Mouse (Mus musculus) embryonic facial prominence, embryonic 14.5 days (tissue): ENCODE measurements at regions not wholly inside any gene's neighbourhood (a gene's known extent, or its start where the extent isn't known, plus 50 kb on each side); places are given as distances from the start of the nearest gene placed in this dataset.
"Not testable (repeated sequence)": the region's sequence is repeated elsewhere in the genome, so short reads cannot be mapped to it uniquely, and the experiment has no call there.

Source experiments
- ATAC-seq: fragments of 200-750 bp; cut with Nextera tagmentation; 2 replicates; pipeline ENCODE4 v1.8.0; 2017; ENCODE audit warnings: low read depth, moderate number of reproducible peaks, moderate TSS enrichment
- DNase-seq: peaks from one replicate; pipeline ENCODE4 v3.0.0-alpha.2; 2015; ENCODE audit warnings: low spot score
- H3K27ac ChIP-seq: fragments of 300-500 bp; sonication (generic); replicated peaks from 2 replicates; pipeline ENCODE4 v1.5.1; 2014; ENCODE audit warnings: low read depth, mild to moderate bottlenecking, low read length, moderate library complexity
- H3K27me3 ChIP-seq: fragments of 300-500 bp; sonication (generic); replicated peaks from 2 replicates; pipeline ENCODE4 v1.6.1; 2014; ENCODE audit warnings: low read length; ENCODE audit not compliant: control insufficient read depth, insufficient read depth
- H3K36me3 ChIP-seq: fragments of 300-500 bp; sonication (generic); 2 replicates; pipeline ENCODE4 v1.6.1; 2014; ENCODE audit warnings: low read length, mixed read lengths; ENCODE audit not compliant: control insufficient read depth, insufficient read depth
- H3K4me1 ChIP-seq: fragments of 300-500 bp; sonication (generic); 2 replicates; pipeline ENCODE4 v1.6.1; 2014; ENCODE audit warnings: antibody characterized with exemption, low read length; ENCODE audit not compliant: control insufficient read depth, insufficient read depth
- H3K4me2 ChIP-seq: fragments of 300-500 bp; sonication (generic); 2 replicates; pipeline ENCODE4 v1.6.1; 2014; ENCODE audit warnings: low read depth, mild to moderate bottlenecking, low read length, moderate library complexity, mixed read lengths
- H3K4me3 ChIP-seq: fragments of 300-500 bp; sonication (generic); 2 replicates; pipeline ENCODE4 v1.5.1; 2014; ENCODE audit warnings: low read depth, mild to moderate bottlenecking, low read length
- H3K9ac ChIP-seq: fragments of 300-500 bp; sonication (generic); 2 replicates; pipeline ENCODE4 v1.6.1; 2014; ENCODE audit warnings: low read depth, mild to moderate bottlenecking, low read length, moderate library complexity, mixed read lengths
- H3K9me3 ChIP-seq: fragments of 300-500 bp; sonication (generic); 2 replicates; pipeline ENCODE4 v1.6.1; 2016; ENCODE audit warnings: low read length; ENCODE audit not compliant: control insufficient read depth
- WGBS: fragments of 180-500 bp; shearing (Covaris S2); extraction: QIAGEN DNeasy Blood & Tissue Kit; methylation state at CpG from one replicate; pipeline ENCODE4 v1.1.7; 2014; 5-methylcytosine and 5-hydroxymethylcytosine counted together

GRCm38 (mm10) chr10:119123517-119123916 is 116.3 kb downstream of the Cand1 start:
- no peak overlapping the region for H3K27ac ChIP-seq
- H3K36me3 ChIP-seq: no peaks in the 10 kb centered on the region
- no peaks in the 10 kb centered on the region for H3K27me3 ChIP-seq
- no peak overlapping the region for H3K9ac ChIP-seq
- no peak for DNase-seq
- no peak overlapping the region for H3K4me2 ChIP-seq
- 77% methylated on average over 5 of the region's 5 CpGs for WGBS
- H3K4me1 ChIP-seq: no peaks in the 10 kb centered on the region; the same call in 1 of the 2 replicates
- H3K9me3 ChIP-seq: no peaks in the 10 kb centered on the region
- ATAC-seq: peak; percentile 41; the same call in 1 of the 2 replicates
- no peak overlapping the region for H3K4me3 ChIP-seq

- Histone ChIP-seq H3K27me3 (no peaks in the 10 kb centered on the region), H3K36me3 (no peaks in the 10 kb centered on the region), H3K4me1 (no peaks in the 10 kb centered on the region; the same call in 1 of the 2 replicates), H3K4me2 (no peak overlapping the region), H3K9ac (no peak overlapping the region), H3K27ac (no peak overlapping the region), H3K9me3 (no peaks in the 10 kb centered on the region), H3K4me3 (no peak overlapping the region)
- WGBS: 87% methylated on average over 8 of the region's 8 CpGs
- no peak for DNase-seq
- ATAC-seq: no peak
Measured at GRCm38 (mm10) chr10:119122347-119122746, 117.5 kb downstream of the Cand1 start.

GRCm38 (mm10) chr10:119121575-119121974 is 118.3 kb downstream of the Cand1 start:
- no peaks in the 10 kb centered on the region for H3K36me3 ChIP-seq
- H3K27ac ChIP-seq: no peak overlapping the region
- H3K27me3 ChIP-seq: no peaks in the 10 kb centered on the region
- H3K4me1 ChIP-seq: no peaks in the 10 kb centered on the region; the same call in 1 of the 2 replicates
- no peak for ATAC-seq
- H3K4me3 ChIP-seq: no peak overlapping the region
- H3K9me3 ChIP-seq: no peaks in the 10 kb centered on the region
- no peak overlapping the region for H3K9ac ChIP-seq
- DNase-seq: no peak
- 58% methylated on average over 6 of the region's 6 CpGs for WGBS
- H3K4me2 ChIP-seq: no peak overlapping the region

GRCm38 (mm10) chr10:119116843-119117390 is 122.9 kb downstream of the Cand1 start:
- no peak for ATAC-seq
- no peak for DNase-seq
- H3K4me2 ChIP-seq: no peak overlapping the region

GRCm38 (mm10) chr10:119115200-119115599 is 124.7 kb downstream of the Cand1 start:
- not testable (repeated sequence) for H3K4me1 ChIP-seq, H3K4me3 ChIP-seq, H3K9me3 ChIP-seq, DNase-seq, H3K27me3 ChIP-seq, H3K9ac ChIP-seq, H3K36me3 ChIP-seq, ATAC-seq, H3K4me2 ChIP-seq, H3K27ac ChIP-seq

More at GRCm38 (mm10) chr10:119116843-119117390, 122.9 kb downstream of the Cand1 start:
- Histone ChIP-seq H3K9me3 (no peaks in the 10 kb centered on the region), H3K4me1 (no peaks in the 10 kb centered on the region; the same call in 1 of the 2 replicates), H3K9ac (no peak overlapping the region), H3K4me3 (no peak overlapping the region), H3K27ac (no peak overlapping the region), H3K36me3 (no peaks in the 10 kb centered on the region), H3K27me3 (no peaks in the 10 kb centered on the region)
- WGBS: 70% methylated on average over 2 of the region's 2 CpGs

GRCm38 (mm10) chr10:119114653-119115052 is 125.2 kb downstream of the Cand1 start:
- Histone ChIP-seq H3K4me1 (no peaks in the 10 kb centered on the region), H3K27me3 (no peaks in the 10 kb centered on the region), H3K36me3 (no peaks in the 10 kb centered on the region), H3K4me3 (no peak overlapping the region), H3K9me3 (no peaks in the 10 kb centered on the region), H3K27ac (no peak overlapping the region), H3K4me2 (no peak overlapping the region), H3K9ac (no peak overlapping the region)
- WGBS: 46% methylated on average over 10 of the region's 10 CpGs
- DNase-seq (no peak), ATAC-seq (no peak)

- Histone ChIP-seq H3K36me3 (no peaks in the 10 kb centered on the region), H3K4me2 (no peak overlapping the region), H3K4me3 (no peak overlapping the region), H3K4me1 (no peaks in the 10 kb centered on the region), H3K27ac (no peak overlapping the region), H3K9me3 (no peaks in the 10 kb centered on the region), H3K27me3 (no peaks in the 10 kb centered on the region), H3K9ac (no peak overlapping the region)
- ATAC-seq (no peak), DNase-seq (no peak)
- WGBS: 75% methylated on average over 2 of the region's 2 CpGs
Measured at GRCm38 (mm10) chr10:119111886-119112285, 128.0 kb downstream of the Cand1 start.

GRCm38 (mm10) chr10:119111409-119111808 is 128.4 kb downstream of the Cand1 start:
- no peak for ATAC-seq
- no peaks in the 10 kb centered on the region for H3K4me1 ChIP-seq
- no peak overlapping the region for H3K4me2 ChIP-seq
- no peaks in the 10 kb centered on the region for H3K36me3 ChIP-seq
- WGBS: 58% methylated on average over 3 of the region's 3 CpGs
- H3K9ac ChIP-seq: no peak overlapping the region
- H3K9me3 ChIP-seq: no peaks in the 10 kb centered on the region
- no peak for DNase-seq
- no peak overlapping the region for H3K4me3 ChIP-seq
- H3K27ac ChIP-seq: no peak overlapping the region
- no peaks in the 10 kb centered on the region for H3K27me3 ChIP-seq

- Histone ChIP-seq H3K27me3 (no peaks in the 10 kb centered on the region), H3K36me3 (no peaks in the 10 kb centered on the region), H3K9me3 (no peaks in the 10 kb centered on the region), H3K9ac (no peak overlapping the region), H3K27ac (no peak overlapping the region), H3K4me3 (no peak overlapping the region), H3K4me1 (no peaks in the 10 kb centered on the region), H3K4me2 (no peak overlapping the region)
- DNase-seq (no peak), ATAC-seq (no peak)
- 40% methylated on average over 5 of the region's 5 CpGs for WGBS
Measured at GRCm38 (mm10) chr10:119110614-119111013, 129.2 kb downstream of the Cand1 start.
